Mouse (Mus musculus): ENCODE results near the gene Gm42674. TPM values are rescaled to one million over a fixed set of nuclear protein-coding genes. Genes with fewer than 3 reads are reported as not detected.

Gm42674 gene
- polyA plus RNA-seq, 1 experiment from 2014 or later: not detected

DNA sequence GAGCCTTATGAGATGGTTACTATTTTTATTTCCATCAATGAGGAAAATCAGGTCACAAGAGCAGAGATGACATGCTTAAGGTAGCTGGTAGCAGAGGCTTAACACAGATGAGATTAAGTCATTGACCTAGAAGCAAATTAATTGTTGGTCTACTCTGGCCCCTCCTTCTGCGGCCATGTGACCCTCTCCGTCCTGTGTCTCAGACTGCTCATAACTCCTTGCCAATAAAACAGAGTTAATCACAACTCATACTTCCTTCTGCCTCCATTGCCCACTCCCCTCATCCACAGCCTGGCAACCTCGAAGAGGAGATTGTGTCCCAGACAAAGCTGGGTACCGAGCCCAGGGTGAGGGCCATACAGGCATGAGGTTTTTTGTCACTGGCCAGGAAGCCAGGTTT lies 3.5 kb upstream of the Gm42674 start:
- H3K9ac ChIP-seq: no peak overlapping the region
- 37% methylated on average over 4 of the region's 4 CpGs for WGBS (ENCODE audit: insufficient replicate concordance)
- no peak overlapping the region for H3K4me3 ChIP-seq (replicated peaks)
- H3K4me2 ChIP-seq: no peak overlapping the region
- no peak overlapping the region for H3K27ac ChIP-seq (replicated peaks)
- H3K36me3 ChIP-seq (replicated peaks): no peaks in the 10 kb centered on the region
- no peaks in the 10 kb centered on the region for H3K27me3 ChIP-seq
- H3K9me3 ChIP-seq (replicated peaks): no peaks in the 10 kb centered on the region
- H3K4me1 ChIP-seq (replicated peaks): no peaks in the 10 kb centered on the region
- ATAC-seq (ENCODE audit: insufficient read depth): no peak

DNA sequence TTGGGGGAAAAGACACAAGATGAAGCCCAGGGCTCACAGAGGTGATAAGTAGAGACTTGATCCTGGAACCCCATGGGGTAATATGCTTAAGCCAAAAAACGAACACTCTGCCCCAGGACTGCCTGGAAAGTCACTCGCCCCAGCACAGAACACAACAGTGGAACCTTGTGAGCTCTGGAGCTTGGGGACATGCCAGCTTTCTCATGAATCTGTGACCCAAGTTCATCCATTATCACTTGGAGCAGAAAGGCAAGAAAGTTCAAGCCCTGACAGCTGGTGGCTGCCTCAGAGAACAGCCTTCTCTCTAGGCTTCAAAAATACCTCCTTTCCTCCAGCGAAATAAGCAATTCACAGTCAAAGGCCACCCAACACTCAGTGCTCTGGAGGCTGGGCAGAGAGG lies 2.3 kb upstream of the Gm42674 start:
- ATAC-seq (ENCODE audit: insufficient read depth): no peak
- Histone ChIP-seq H3K36me3 (replicated peaks) (no peaks in the 10 kb centered on the region), H3K27me3 (no peaks in the 10 kb centered on the region), H3K4me3 (replicated peaks) (no peak overlapping the region), H3K27ac (replicated peaks) (no peak overlapping the region), H3K9me3 (replicated peaks) (no peaks in the 10 kb centered on the region), H3K4me1 (replicated peaks) (no peaks in the 10 kb centered on the region), H3K4me2 (no peak overlapping the region), H3K9ac (no peak overlapping the region)
- 54% methylated on average over 3 of the region's 3 CpGs for WGBS (ENCODE audit: insufficient replicate concordance)

DNA sequence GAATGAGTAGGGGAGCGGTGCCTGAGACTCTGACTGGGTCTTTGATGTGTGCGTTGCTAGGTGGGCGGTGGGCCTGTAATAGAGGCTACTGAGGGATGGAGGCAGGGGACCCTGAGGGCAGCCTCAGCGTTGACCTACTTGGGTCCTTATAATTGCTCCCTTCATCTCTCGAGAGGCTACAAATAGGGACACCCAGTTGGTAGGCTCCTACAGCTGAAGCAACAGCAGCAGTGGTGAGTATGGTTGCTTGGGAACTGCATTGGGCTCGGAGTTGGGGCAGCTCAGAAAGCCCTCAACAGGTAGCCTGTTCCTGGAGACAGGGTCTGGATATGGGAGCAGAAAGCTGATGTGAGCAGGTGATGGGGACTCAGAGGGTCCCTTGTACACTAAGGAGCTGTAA lies 1.7 kb upstream of the Gm42674 start:
- no peaks in the 10 kb centered on the region for H3K4me1 ChIP-seq (replicated peaks)
- 68% methylated on average over 6 of the region's 6 CpGs for WGBS (ENCODE audit: insufficient replicate concordance)
- no peak overlapping the region for H3K27ac ChIP-seq (replicated peaks)
- H3K36me3 ChIP-seq (replicated peaks): no peaks in the 10 kb centered on the region
- ATAC-seq (ENCODE audit: insufficient read depth): no peak
- H3K9ac ChIP-seq: no peak overlapping the region
- H3K9me3 ChIP-seq (replicated peaks): no peaks in the 10 kb centered on the region
- no peak overlapping the region for H3K4me3 ChIP-seq (replicated peaks)
- no peaks in the 10 kb centered on the region for H3K27me3 ChIP-seq
- no peak overlapping the region for H3K4me2 ChIP-seq

GRCm38 (mm10) chr3:90600458-90601195 lies 1.1 kb upstream of the Gm42674 start:
- Histone ChIP-seq H3K27ac (replicated peaks) (no peak overlapping the region), H3K4me2 (no peak overlapping the region), H3K9me3 (replicated peaks) (no peaks in the 10 kb centered on the region), H3K9ac (no peak overlapping the region), H3K36me3 (replicated peaks) (no peaks in the 10 kb centered on the region), H3K4me1 (replicated peaks) (no peaks in the 10 kb centered on the region), H3K27me3 (no peaks in the 10 kb centered on the region), H3K4me3 (replicated peaks) (no peak overlapping the region)
- 63% methylated on average over 8 of the region's 8 CpGs for WGBS (ENCODE audit: insufficient replicate concordance)
- ATAC-seq (ENCODE audit: insufficient read depth): no peak

DNA sequence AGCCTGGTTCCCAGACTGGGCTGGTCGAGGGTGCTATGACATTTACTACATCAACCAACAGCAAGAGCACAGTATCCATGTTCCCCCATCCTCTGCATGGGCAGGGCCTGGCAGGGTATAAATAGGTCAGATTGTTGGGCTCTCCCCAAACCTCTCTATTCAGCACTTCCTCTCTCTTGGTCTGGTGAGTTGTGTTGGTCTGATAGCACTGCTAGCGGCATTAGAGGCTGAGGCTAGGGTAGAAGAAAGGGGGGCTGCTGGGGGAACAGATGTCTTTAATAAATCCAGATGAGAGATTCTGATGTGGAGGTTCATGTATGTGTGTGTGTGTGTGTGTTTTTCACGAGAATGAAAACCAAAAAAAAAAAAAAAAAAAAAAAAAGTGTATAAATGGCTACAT lies 1.9 kb downstream of the Gm42674 start, which contains the start of gene S100a4:
Gene S100a4 (plus strand): TSS at position 149 of the 400 bp plus-strand sequence.
- H3K9ac ChIP-seq: no peak within 1 kb of the TSS
- no peaks in the 10 kb centered on the region for H3K9me3 ChIP-seq (replicated peaks)
- no peaks in the 10 kb centered on the region for H3K36me3 ChIP-seq (replicated peaks)
- no peak within 1 kb of the TSS for H3K27ac ChIP-seq (replicated peaks)
- 12% methylated on average over 3 of the region's 3 CpGs for WGBS (ENCODE audit: insufficient replicate concordance)
- peaks cover 4% of the 10 kb centered on the region; the same call in 1 of the 2 replicates for H3K27me3 ChIP-seq
- no peak within 1 kb of the TSS for H3K4me3 ChIP-seq (replicated peaks)
- ATAC-seq (ENCODE audit: insufficient read depth): no peak
- H3K4me2 ChIP-seq: no peak within 1 kb of the TSS
- no peaks in the 10 kb centered on the region for H3K4me1 ChIP-seq (replicated peaks)

- Histone ChIP-seq H3K27me3 (peaks cover 4% of the 10 kb centered on the region; the same call in 1 of the 2 replicates), H3K9ac (no peak overlapping the region), H3K27ac (replicated peaks) (no peak overlapping the region), H3K4me3 (replicated peaks) (no peak overlapping the region), H3K4me1 (replicated peaks) (no peaks in the 10 kb centered on the region), H3K4me2 (no peak overlapping the region), H3K36me3 (replicated peaks) (no peaks in the 10 kb centered on the region), H3K9me3 (replicated peaks) (no peaks in the 10 kb centered on the region)
- 24% methylated on average over 4 of the region's 4 CpGs for WGBS (ENCODE audit: insufficient replicate concordance)
- no peak for ATAC-seq (ENCODE audit: insufficient read depth)
Observed at GRCm38 (mm10) chr3:90604416-90604815, 2.7 kb downstream of the Gm42674 start.

GRCm38 (mm10) chr3:90605049-90605448 lies 3.3 kb downstream of the Gm42674 start:
- WGBS (ENCODE audit: insufficient replicate concordance): 27% methylated on average over 3 of the region's 3 CpGs
- Histone ChIP-seq H3K27me3 (peaks cover 4% of the 10 kb centered on the region; the same call in 1 of the 2 replicates), H3K4me1 (replicated peaks) (no peaks in the 10 kb centered on the region), H3K9ac (no peak overlapping the region), H3K27ac (replicated peaks) (no peak overlapping the region), H3K4me2 (no peak overlapping the region), H3K4me3 (replicated peaks) (no peak overlapping the region), H3K36me3 (replicated peaks) (no peaks in the 10 kb centered on the region), H3K9me3 (replicated peaks) (no peaks in the 10 kb centered on the region)
- ATAC-seq (ENCODE audit: insufficient read depth): no peak

- Histone ChIP-seq H3K27ac (replicated peaks) (no peak overlapping the region), H3K4me2 (no peak overlapping the region), H3K9ac (no peak overlapping the region), H3K36me3 (replicated peaks) (no peaks in the 10 kb centered on the region), H3K9me3 (replicated peaks) (no peaks in the 10 kb centered on the region), H3K4me3 (replicated peaks) (no peak overlapping the region), H3K4me1 (replicated peaks) (no peaks in the 10 kb centered on the region), H3K27me3 (peaks cover 4% of the 10 kb centered on the region; the same call in 1 of the 2 replicates)
- 54% methylated on average over 2 of the region's 2 CpGs for WGBS (ENCODE audit: insufficient replicate concordance)
- ATAC-seq (ENCODE audit: insufficient read depth): no peak
Observed at GRCm38 (mm10) chr3:90605736-90606135, 4.0 kb downstream of the Gm42674 start.

GRCm38 (mm10) chr3:90606185-90606584 lies 4.5 kb downstream of the Gm42674 start:
- Histone ChIP-seq H3K4me1 (replicated peaks) (no peaks in the 10 kb centered on the region), H3K27ac (replicated peaks) (no peak overlapping the region), H3K27me3 (peaks cover 4% of the 10 kb centered on the region; the same call in 1 of the 2 replicates), H3K4me2 (no peak overlapping the region), H3K9me3 (replicated peaks) (no peaks in the 10 kb centered on the region), H3K9ac (no peak overlapping the region), H3K36me3 (replicated peaks) (no peaks in the 10 kb centered on the region), H3K4me3 (replicated peaks) (no peak overlapping the region)
- no peak for ATAC-seq (ENCODE audit: insufficient read depth)
- 81% methylated on average over 6 of the region's 6 CpGs for WGBS (ENCODE audit: insufficient replicate concordance)

DNA sequence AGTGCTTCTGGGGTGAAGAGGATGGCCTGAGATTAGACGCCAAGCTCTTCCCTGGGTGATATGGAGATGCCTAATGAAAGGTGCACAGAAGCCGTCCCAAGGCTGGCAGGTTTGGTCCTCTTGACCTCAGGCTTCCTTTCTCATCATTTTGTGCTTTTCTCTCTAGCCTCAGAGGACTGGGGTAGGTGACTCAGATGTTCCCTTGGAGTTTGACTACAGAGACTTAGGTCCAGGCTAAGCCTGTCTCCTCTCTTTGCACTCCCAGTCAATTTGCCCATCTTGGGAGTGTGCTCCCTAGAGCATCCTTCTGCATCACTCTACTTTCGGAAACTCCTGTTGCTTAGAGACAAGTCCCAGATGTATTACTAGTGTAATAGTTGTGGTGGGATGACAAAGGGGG lies 5.7 kb downstream of the Gm42674 start:
- ATAC-seq (ENCODE audit: insufficient read depth): no peak
- no peaks in the 10 kb centered on the region for H3K36me3 ChIP-seq (replicated peaks)
- H3K4me3 ChIP-seq (replicated peaks): no peak overlapping the region
- H3K27ac ChIP-seq (replicated peaks): no peak overlapping the region
- H3K9me3 ChIP-seq (replicated peaks): no peaks in the 10 kb centered on the region
- H3K4me2 ChIP-seq: no peak overlapping the region
- 60% methylated on average over 3 of the region's 3 CpGs for WGBS (ENCODE audit: insufficient replicate concordance)
- H3K4me1 ChIP-seq (replicated peaks): no peaks in the 10 kb centered on the region
- H3K27me3 ChIP-seq: peaks cover 4% of the 10 kb centered on the region; the same call in 1 of the 2 replicates
- H3K9ac ChIP-seq: no peak overlapping the region

GRCm38 (mm10) chr3:90608223-90608622 lies 6.5 kb downstream of the Gm42674 start, which contains the start of gene S100a5:
S100a5 (plus strand) TSS chr3:90608523.
- Histone ChIP-seq H3K27ac (replicated peaks) (no peak within 1 kb of the TSS), H3K4me3 (replicated peaks) (no peak within 1 kb of the TSS), H3K27me3 (peaks cover 4% of the 10 kb centered on the region; the same call in 1 of the 2 replicates), H3K4me1 (replicated peaks) (peaks cover 5% of the 10 kb centered on the region; the same call in 1 of the 2 replicates), H3K36me3 (replicated peaks) (no peaks in the 10 kb centered on the region), H3K4me2 (no peak within 1 kb of the TSS), H3K9me3 (replicated peaks) (no peaks in the 10 kb centered on the region), H3K9ac (no peak within 1 kb of the TSS)
- WGBS (ENCODE audit: insufficient replicate concordance): 25% methylated on average over 3 of the region's 3 CpGs
- ATAC-seq (ENCODE audit: insufficient read depth): no peak

DNA sequence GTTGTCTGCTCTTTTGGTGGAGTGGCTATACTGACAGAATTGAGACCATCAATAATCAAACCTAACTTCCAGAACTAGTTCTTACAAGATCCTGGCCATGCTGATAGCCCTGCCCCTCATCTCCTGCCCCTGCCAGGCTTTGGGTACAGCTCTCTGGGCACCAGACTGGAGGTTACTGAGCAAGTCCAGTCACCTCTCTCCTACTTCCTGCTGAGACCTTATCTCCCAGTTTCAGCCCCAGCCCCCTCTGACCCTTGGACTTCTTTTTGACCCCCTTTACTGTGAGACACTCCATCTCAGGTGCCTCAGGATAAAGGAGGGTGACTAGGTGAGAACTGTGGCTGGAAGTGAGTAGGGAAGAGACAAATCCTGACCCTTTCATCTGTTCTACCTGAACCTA lies 7.4 kb downstream of the Gm42674 start:
- Histone ChIP-seq H3K27me3 (peaks cover 6% of the 10 kb centered on the region; the same call in 1 of the 2 replicates), H3K9me3 (replicated peaks) (no peaks in the 10 kb centered on the region), H3K4me2 (no peak overlapping the region), H3K4me1 (replicated peaks) (peaks cover 5% of the 10 kb centered on the region; the same call in 1 of the 2 replicates), H3K36me3 (replicated peaks) (no peaks in the 10 kb centered on the region), H3K4me3 (replicated peaks) (no peak overlapping the region), H3K9ac (no peak overlapping the region), H3K27ac (replicated peaks) (no peak overlapping the region)
- ATAC-seq (ENCODE audit: insufficient read depth): no peak
